Mouse (Mus musculus): ENCODE data around the gene Npw.

DNA sequence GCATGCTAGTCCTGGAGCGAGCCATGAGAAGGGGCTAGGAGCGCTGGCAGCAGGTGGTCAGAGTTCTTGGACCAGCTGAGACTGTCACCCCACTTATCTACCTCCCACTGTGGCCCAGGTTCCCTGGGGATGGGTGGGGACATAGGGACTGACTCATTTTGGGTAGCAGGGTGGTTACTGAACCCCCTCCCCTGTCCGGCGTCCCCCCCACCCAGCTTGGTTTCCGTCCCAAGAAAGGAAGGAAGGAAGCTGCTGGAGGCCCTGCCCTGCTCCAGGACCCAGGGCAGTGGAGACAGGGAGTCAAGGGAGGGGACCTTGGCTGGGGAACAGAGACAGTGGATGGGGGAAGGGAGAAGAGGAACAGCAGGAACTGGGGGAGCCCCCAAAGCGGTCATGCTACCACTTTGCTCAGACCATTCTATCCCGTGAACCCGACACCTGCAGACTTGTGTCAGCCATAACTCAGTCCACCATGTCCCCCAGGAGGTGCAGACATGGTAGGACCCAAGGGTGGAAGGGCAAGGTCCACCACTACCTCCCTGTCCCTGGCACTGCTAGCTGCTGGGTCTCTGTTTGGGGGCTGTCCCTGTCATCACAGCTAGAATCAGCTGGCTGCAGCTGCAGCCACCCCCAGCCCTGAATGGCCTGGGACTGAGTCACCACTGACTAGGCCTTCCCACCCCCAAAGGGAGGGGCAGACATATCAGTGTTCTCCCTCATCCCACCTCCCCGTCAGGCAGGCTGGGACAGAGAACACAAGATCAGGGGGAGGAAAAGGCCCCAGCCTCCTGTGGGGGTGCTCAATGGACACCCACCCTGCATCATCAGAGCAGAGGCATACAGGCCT, 13.2 kb downstream of the Npw start:
- no peak for TF ChIP-seq CTCF (IDR thresholded peaks at IDR 0.05; ENCODE audit: low read depth)
- peak; percentile 85 for TF ChIP-seq EP300 (IDR thresholded peaks at IDR 0.05; ENCODE audit: low read depth)
